Mouse (Mus musculus) liver (tissue): ENCODE measurements around the gene Acad8.

Source experiments
- DNase-seq: peaks from one replicate; pipeline ENCODE4 v3.0.0-alpha.2; 2020; ENCODE audit warnings: mixed read lengths

Acad8 gene

GRCm38 (mm10) chr9:26978776-26979175 is 20.6 kb downstream of the Acad8 start:
- DNase-seq = no peak

DNA sequence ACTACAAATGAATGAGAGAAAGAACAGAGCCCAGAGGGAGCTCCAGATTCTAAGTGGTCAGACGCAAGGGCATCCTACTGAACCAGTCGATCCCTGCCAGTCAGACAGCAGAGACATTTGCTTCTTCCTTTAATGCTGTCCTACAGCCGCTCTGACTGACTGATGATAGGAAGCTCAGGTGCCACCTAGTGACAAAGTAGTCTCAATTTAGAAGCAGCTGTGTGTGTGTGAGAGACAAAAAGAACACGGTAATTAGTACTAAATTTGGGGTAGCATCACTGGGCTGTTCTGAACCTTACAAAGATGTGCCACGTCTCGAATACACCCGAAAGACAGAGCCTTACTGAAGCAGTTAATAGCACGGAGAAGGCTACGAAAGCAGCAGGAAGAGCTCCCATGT is 21.6 kb downstream of the Acad8 start:
- DNase-seq = no peak

- no peak for DNase-seq
Observed at GRCm38 (mm10) chr9:26947790-26948189, 51.6 kb downstream of the Acad8 start.

DNA sequence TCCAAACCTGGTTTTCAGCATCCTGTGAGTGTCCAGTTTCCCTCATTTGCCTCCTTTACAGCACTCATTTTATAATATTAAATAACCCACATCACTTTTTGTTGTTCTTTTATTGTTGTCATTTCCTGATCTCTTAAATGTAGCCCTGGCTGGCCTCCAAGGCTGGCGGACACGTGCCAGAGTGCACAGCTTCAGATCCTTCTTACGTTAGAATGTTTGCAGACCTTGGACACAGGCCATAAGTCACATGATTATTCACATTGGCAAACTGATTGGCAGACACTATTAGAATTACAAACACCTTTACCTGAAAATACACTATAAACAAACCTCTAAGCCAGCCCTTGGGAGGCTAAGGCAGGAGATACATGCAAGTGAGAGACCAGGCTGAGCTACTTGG is 75.2 kb downstream of the Acad8 start:
- DNase-seq = no peak
